Mouse (Mus musculus) heart, adult 2 months (tissue): ENCODE measurements around the gene Ankrd33b.

Experiments
- CTCF ChIP-seq: fragments of 200-600 bp; IDR thresholded peaks from 2 replicates; pipeline ENCODE4 v1.8.1; 2022; ENCODE audit warnings: antibody characterized with exemption, mild to moderate bottlenecking, moderate library complexity
- EP300 ChIP-seq: fragments of 200-500 bp; IDR thresholded peaks from 2 replicates; pipeline ENCODE4 v1.6.1; 2011; ENCODE audit warnings: low read depth, low read length, control low read depth; ENCODE audit not compliant: insufficient read depth

DNA sequence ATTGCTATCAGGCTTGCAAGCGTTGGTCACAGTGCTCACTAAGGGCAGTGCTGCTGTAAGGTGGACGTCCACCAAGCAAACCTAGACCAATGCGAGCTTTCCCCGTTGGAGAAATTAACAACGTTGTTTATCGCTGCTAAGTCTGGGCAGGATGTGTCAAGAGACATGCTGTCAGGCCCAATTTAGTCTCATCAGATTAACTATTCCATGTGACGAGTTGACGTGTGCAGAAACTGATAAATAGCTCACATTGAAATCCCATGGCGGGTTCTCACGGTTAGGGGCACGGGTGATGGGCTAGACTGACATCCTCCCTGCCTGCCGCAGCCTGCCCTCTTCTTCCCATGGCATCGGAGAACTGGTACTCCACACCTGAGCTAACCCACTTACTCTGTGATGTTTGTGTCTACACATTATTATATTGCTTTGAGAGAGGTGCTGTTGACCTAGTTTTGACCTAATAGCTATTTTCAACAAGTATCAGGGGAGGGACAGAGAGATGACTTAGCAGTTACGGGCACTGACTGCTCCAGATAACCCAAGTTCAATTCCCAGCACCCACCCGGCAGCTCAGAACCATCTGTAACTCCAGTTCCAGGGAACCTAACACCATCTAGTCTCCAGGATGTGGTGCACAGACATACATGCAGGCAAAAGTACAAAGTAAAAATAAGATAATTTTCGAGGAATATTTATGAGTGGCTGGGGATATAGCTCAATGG lies 114.8 kb downstream of the Ankrd33b start:
- no peak for TF ChIP-seq CTCF
- TF ChIP-seq EP300: no peak
